Mouse (Mus musculus): ENCODE results near the gene Hadhb.

Hadhb gene

DNA sequence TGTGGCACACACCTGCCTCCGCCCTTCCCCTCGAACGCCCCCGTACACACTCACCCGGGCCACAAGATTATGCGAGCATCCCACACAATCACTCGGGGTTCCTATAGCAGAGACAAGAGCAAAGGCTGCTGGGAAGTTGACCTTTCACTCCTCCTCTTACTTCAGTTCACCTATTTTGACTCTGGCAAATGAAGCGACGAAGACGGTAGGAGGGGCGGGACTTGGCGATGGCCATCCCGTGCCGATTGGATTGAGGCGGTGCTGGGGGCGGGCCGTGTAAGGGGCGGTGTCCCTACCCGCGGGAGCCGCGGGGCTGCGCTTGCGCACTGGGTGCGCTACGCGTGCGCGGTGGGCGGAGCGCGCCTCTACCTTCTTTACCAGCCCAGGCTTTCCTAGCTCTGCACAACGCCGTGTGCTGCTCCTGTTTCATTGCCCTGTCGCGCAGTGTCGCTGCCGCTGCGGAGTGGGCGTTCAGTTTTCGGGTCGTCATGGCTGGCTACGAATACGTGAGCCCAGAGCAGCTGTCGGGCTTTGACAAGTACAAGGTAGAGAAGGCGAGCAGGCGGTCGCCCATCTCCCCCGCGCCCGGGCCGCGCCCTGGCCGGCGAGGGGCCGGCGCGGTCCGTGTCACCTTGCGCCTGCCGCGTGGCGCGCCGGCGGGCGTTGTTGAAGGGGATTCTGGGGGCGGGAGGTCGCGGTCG, 77.4 kb downstream of the Hadhb start, which contains the start of gene Selenoi:
Selenoi (plus strand) TSS at position 311 of the 701 bp plus-strand sequence.
- peak; percentile 99 for DNase-seq (ENCODE audit: low read depth in 2 of 2, low spot score in 2 of 2)

DNA sequence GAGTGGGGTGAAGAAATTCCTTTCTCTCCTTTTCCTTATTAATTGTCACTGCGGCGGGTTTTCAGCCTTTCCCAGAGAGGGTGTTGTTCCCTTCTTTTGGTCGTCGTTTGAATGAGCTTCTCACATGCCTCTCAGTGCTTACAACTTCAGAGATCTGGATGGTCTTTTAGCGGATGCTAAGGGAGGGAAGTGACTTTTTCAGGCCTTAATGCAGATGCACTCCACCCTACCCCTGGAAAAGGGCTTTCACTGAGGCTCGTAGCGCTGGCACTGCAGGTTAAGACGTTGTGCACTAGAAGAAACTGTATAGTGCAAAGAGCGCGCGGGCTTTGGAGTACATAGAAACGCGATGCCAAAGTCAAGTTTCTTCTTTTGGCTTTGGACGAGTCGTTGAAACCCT, 78.0 kb downstream of the Hadhb start:
- DNase-seq (ENCODE audit: low read depth in 2 of 2, low spot score in 2 of 2): peak; percentile 5 to 23

DNA sequence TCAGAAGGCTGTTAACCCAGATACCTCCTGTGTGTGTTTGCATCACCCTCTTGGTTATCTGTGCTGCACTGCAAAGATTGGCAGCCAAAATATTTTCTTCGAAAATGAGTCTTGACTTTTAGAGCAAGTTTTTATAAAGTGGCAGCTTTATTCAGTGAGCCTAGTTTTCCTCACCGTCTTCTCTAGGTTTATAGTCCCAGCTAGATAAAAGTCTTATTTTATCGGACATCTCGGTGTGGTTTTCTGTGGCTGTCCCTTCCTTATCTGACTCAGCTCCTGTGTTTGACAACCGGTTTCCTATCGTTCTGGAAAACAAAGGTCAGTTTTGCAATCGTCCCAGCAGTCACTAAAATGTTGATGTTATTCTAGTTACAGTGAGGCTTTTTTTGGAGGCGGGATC, 78.9 kb downstream of the Hadhb start:
- DNase-seq (ENCODE audit: low read depth in 2 of 2, low spot score in 2 of 2): no peak
